Mouse (Mus musculus) hindbrain, embryonic 15.5 days (tissue): Measurements from ENCODE around the gene Mecr. TPM values are rescaled to one million over a fixed set of nuclear protein-coding genes. Genes with fewer than 3 reads are reported as not detected.

ENCODE experiments used
- ATAC-seq: fragments of 200-750 bp; cut with Nextera tagmentation; 2 replicates; pipeline ENCODE4 v1.8.0; 2017; ENCODE audit warnings: low read depth, moderate number of reproducible peaks, moderate TSS enrichment; ENCODE audit not compliant: low FRiP score
- H3K27ac ChIP-seq: fragments of 300-500 bp; sonication (generic); replicated peaks from 2 replicates; pipeline ENCODE4 v1.5.1; 2015; ENCODE audit warnings: mild to moderate bottlenecking, inconsistent platforms
- H3K27me3 ChIP-seq: fragments of 300-500 bp; sonication (generic); 2 replicates; pipeline ENCODE4 v1.6.1; 2015; ENCODE audit warnings: control low read depth, inconsistent platforms
- H3K36me3 ChIP-seq: fragments of 300-500 bp; sonication (generic); 2 replicates; pipeline ENCODE4 v1.6.1; 2015; ENCODE audit warnings: control low read depth, inconsistent platforms
- H3K4me1 ChIP-seq: fragments of 300-500 bp; sonication (generic); replicated peaks from 2 replicates; pipeline ENCODE4 v1.6.1; 2015; ENCODE audit warnings: control low read depth, inconsistent platforms
- H3K4me2 ChIP-seq: fragments of 300-500 bp; sonication (generic); 2 replicates; pipeline ENCODE4 v1.6.1; 2015; ENCODE audit warnings: moderate library complexity, mild to moderate bottlenecking, inconsistent platforms
- H3K4me3 ChIP-seq: fragments of 300-500 bp; sonication (generic); 2 replicates; pipeline ENCODE4 v1.5.1; 2015; ENCODE audit warnings: mild to moderate bottlenecking, inconsistent platforms
- H3K9ac ChIP-seq: fragments of 300-500 bp; sonication (generic); 2 replicates; pipeline ENCODE4 v1.6.1; 2015; ENCODE audit warnings: inconsistent platforms
- H3K9me3 ChIP-seq: fragments of 300-500 bp; sonication (generic); 2 replicates; pipeline ENCODE4 v1.6.1; 2016; ENCODE audit warnings: control low read depth, inconsistent platforms
- WGBS: fragments of 180-500 bp; shearing (Covaris S2); methylation state at CpG from one replicate; pipeline ENCODE4 v1.1.7; 2015; 5-methylcytosine and 5-hydroxymethylcytosine counted together
- polyA plus RNA-seq: library from polyadenylated mRNA; unstranded; fragments of >200 nt; fragmentation: Nextera tagmentation; extraction: Ambion mirVana; gene quantifications from 2 replicates; pipeline ENCODE4 v1.2.1, GENCODE M21; 2015

Gene Mecr
- polyA plus RNA-seq, 1 experiment from 2014 or later = 37.9 TPM

DNA sequence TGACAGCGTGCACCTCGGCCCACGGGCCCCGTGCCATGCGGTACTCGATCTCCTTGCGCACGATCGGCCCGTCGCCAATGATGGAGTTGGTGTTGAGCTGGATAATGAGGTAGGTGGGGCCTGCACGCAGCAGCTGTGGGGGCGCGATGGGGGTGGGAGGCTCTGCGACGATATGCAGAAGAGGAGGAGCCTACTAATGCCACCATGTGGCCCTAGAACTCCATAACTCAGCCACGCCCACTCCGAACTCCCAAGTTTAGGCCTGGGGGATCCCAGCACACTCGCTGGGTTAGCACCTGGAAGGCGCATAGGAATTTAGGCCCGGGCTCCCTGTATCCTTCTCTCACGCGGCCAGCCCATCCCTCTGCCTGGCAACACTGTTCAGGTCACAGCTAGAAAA is 24.3 kb upstream of the Mecr start:
- 58% methylated on average over 23 of the region's 23 CpGs for WGBS

GRCm38 (mm10) chr4:131821161-131821731 is 22.0 kb upstream of the Mecr start:
- 0 out of 2 replicates have a peak, but pooled peaks cover 3% of the 10 kb centered on the region for H3K27me3 ChIP-seq
- no peak for ATAC-seq
- no peak overlapping the region for H3K27ac ChIP-seq
- H3K36me3 ChIP-seq = no peaks in the 10 kb centered on the region
- peaks cover 13% of the 10 kb centered on the region for H3K4me1 ChIP-seq
- H3K9me3 ChIP-seq = no peaks in the 10 kb centered on the region
- no peak overlapping the region for H3K4me3 ChIP-seq
- no peak overlapping the region for H3K9ac ChIP-seq
- WGBS = 19% methylated on average over 16 of the region's 16 CpGs
- peak overlapping the region; percentile 17; the same call in 1 of the 2 replicates for H3K4me2 ChIP-seq

More for the DNA sequence above, 24.3 kb upstream of the Mecr start:
- no peak overlapping the region for H3K4me2 ChIP-seq
- H3K4me1 ChIP-seq = peaks cover 13% of the 10 kb centered on the region
- H3K9me3 ChIP-seq = no peaks in the 10 kb centered on the region
- 0 out of 2 replicates have a peak, but pooled peaks cover 3% of the 10 kb centered on the region for H3K27me3 ChIP-seq
- ATAC-seq = no peak
- no peak overlapping the region for H3K27ac ChIP-seq
- no peak overlapping the region for H3K4me3 ChIP-seq
- no peaks in the 10 kb centered on the region for H3K36me3 ChIP-seq
- no peak overlapping the region for H3K9ac ChIP-seq

- H3K27ac ChIP-seq = no peak overlapping the region
- H3K9me3 ChIP-seq = no peaks in the 10 kb centered on the region
- no peak overlapping the region for H3K4me2 ChIP-seq
- peaks cover 17% of the 10 kb centered on the region for H3K4me1 ChIP-seq
- H3K27me3 ChIP-seq = 0 out of 2 replicates have a peak, but pooled peaks cover 3% of the 10 kb centered on the region
- no peaks in the 10 kb centered on the region for H3K36me3 ChIP-seq
- 93% methylated on average over 3 of the region's 3 CpGs for WGBS
- no peak overlapping the region for H3K4me3 ChIP-seq
- H3K9ac ChIP-seq = no peak overlapping the region
- no peak for ATAC-seq
Observed at GRCm38 (mm10) chr4:131822583-131822982, 20.7 kb upstream of the Mecr start.

DNA sequence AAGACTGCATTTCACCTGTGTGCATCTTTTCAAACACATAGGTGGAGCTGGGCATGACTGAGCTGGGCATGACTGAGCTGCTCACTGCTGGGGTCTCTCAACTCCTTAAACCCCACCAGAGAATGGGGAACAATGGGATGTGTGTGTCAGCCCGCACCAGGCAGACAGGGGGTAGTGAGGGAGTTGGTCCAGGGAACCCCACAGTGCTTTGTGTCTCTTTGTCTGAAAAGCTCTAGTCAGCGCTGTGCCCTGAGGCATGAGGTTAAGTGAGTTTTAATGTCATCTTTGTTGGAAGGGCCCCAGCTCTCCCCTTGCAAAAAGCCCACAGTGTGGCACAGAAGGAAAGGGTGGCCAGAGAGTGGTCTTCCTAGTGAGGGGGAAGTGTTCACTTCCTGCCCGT is 18.3 kb upstream of the Mecr start:
- H3K9me3 ChIP-seq = no peaks in the 10 kb centered on the region
- H3K27ac ChIP-seq = no peak overlapping the region
- no peak overlapping the region for H3K9ac ChIP-seq
- H3K4me3 ChIP-seq = no peak overlapping the region
- peaks cover 17% of the 10 kb centered on the region for H3K4me1 ChIP-seq
- ATAC-seq = no peak
- H3K4me2 ChIP-seq = no peak overlapping the region
- 0 out of 2 replicates have a peak, but pooled peaks cover under 1% of the 10 kb centered on the region for H3K27me3 ChIP-seq
- no peaks in the 10 kb centered on the region for H3K36me3 ChIP-seq
- WGBS = 28% methylated on average over 3 of the region's 3 CpGs

DNA sequence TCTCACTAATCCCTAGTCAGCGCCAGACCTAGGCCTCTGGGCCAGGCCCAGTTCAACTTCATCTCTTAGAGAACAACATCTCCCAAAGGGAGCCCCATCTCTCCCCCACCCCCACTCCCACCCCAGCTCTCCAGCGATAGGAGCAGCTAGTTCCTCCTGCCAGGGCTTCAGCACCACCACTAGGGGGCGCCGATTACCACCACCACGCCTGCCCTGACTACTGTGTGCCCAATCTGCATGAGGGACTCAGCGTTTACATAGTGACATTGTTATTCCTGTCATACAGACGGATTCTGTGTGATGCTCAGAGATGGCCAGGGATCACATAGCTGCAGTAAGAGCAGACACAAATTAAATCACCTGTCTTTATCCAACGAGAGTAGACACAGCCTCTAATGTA is 17.4 kb upstream of the Mecr start:
- H3K4me3 ChIP-seq = no peak overlapping the region

GRCm38 (mm10) chr4:131826905-131827304 is 16.4 kb upstream of the Mecr start:
- no peak for ATAC-seq
- WGBS = 29% methylated on average over 6 of the region's 6 CpGs

More for the DNA sequence above, 17.4 kb upstream of the Mecr start:
- no peak overlapping the region for H3K9ac ChIP-seq
- WGBS = 51% methylated on average over 8 of the region's 8 CpGs
- H3K9me3 ChIP-seq = no peaks in the 10 kb centered on the region
- H3K4me1 ChIP-seq = peaks cover 16% of the 10 kb centered on the region
- no peak overlapping the region for H3K27ac ChIP-seq
- no peak overlapping the region for H3K4me2 ChIP-seq
- H3K27me3 ChIP-seq = no peaks in the 10 kb centered on the region
- no peaks in the 10 kb centered on the region for H3K36me3 ChIP-seq
- ATAC-seq = no peak

GRCm38 (mm10) chr4:131829123-131829522 is 14.1 kb upstream of the Mecr start:
- H3K27ac ChIP-seq = no peak overlapping the region
- no peaks in the 10 kb centered on the region for H3K9me3 ChIP-seq
- no peak overlapping the region for H3K4me2 ChIP-seq
- H3K4me1 ChIP-seq = peaks cover 10% of the 10 kb centered on the region
- no peaks in the 10 kb centered on the region for H3K27me3 ChIP-seq
- ATAC-seq = no peak
- no peak overlapping the region for H3K9ac ChIP-seq
- H3K4me3 ChIP-seq = no peak overlapping the region
- H3K36me3 ChIP-seq = no peaks in the 10 kb centered on the region
- WGBS = 80% methylated on average over 8 of the region's 8 CpGs

More at GRCm38 (mm10) chr4:131826905-131827304, 16.4 kb upstream of the Mecr start:
- H3K4me2 ChIP-seq = no peak overlapping the region
- H3K27me3 ChIP-seq = no peaks in the 10 kb centered on the region
- H3K9me3 ChIP-seq = no peaks in the 10 kb centered on the region
- no peak overlapping the region for H3K9ac ChIP-seq
- H3K36me3 ChIP-seq = no peaks in the 10 kb centered on the region
- H3K27ac ChIP-seq = no peak overlapping the region
- no peak overlapping the region for H3K4me3 ChIP-seq
- peaks cover 5% of the 10 kb centered on the region for H3K4me1 ChIP-seq

- 82% methylated on average over 5 of the region's 5 CpGs for WGBS
Observed at GRCm38 (mm10) chr4:131831546-131832045, 11.7 kb upstream of the Mecr start.

GRCm38 (mm10) chr4:131832759-131833407 is 10.4 kb upstream of the Mecr start:
- no peak overlapping the region for H3K4me2 ChIP-seq
- 81% methylated on average over 3 of the region's 3 CpGs for WGBS
- no peak for ATAC-seq

More at GRCm38 (mm10) chr4:131831546-131832045, 11.7 kb upstream of the Mecr start:
- Histone ChIP-seq H3K36me3 (no peaks in the 10 kb centered on the region), H3K9ac (no peak overlapping the region), H3K9me3 (no peaks in the 10 kb centered on the region), H3K4me3 (no peak overlapping the region), H3K4me1 (peaks cover 17% of the 10 kb centered on the region), H3K27ac (no peak overlapping the region), H3K4me2 (no peak overlapping the region), H3K27me3 (peaks cover 9% of the 10 kb centered on the region; the same call in 1 of the 2 replicates)
- ATAC-seq = no peak

GRCm38 (mm10) chr4:131833971-131834609 is 9.2 kb upstream of the Mecr start:
- no peak overlapping the region for H3K9ac ChIP-seq
- H3K27ac ChIP-seq = no peak overlapping the region
- no peak overlapping the region for H3K4me3 ChIP-seq
- 25% methylated on average over 9 of the region's 9 CpGs for WGBS
- H3K4me1 ChIP-seq = peaks cover 29% of the 10 kb centered on the region
- H3K27me3 ChIP-seq = peaks cover 9% of the 10 kb centered on the region; the same call in 1 of the 2 replicates
- H3K36me3 ChIP-seq = no peaks in the 10 kb centered on the region
- no peak for ATAC-seq
- no peaks in the 10 kb centered on the region for H3K9me3 ChIP-seq
- H3K4me2 ChIP-seq = no peak overlapping the region

More at GRCm38 (mm10) chr4:131832759-131833407, 10.4 kb upstream of the Mecr start:
- Histone ChIP-seq H3K27ac (no peak overlapping the region), H3K9me3 (no peaks in the 10 kb centered on the region), H3K9ac (no peak overlapping the region), H3K27me3 (peaks cover 9% of the 10 kb centered on the region; the same call in 1 of the 2 replicates), H3K4me3 (no peak overlapping the region), H3K36me3 (no peaks in the 10 kb centered on the region), H3K4me1 (peaks cover 25% of the 10 kb centered on the region)

GRCm38 (mm10) chr4:131836351-131836881 is 6.9 kb upstream of the Mecr start:
- H3K9ac ChIP-seq = peak overlapping the region; percentile 68
- ATAC-seq = no peak; the same call in 1 of the 2 replicates
- H3K4me1 ChIP-seq = peaks cover 29% of the 10 kb centered on the region

More at GRCm38 (mm10) chr4:131836351-131836881, 6.9 kb upstream of the Mecr start:
- Histone ChIP-seq H3K27ac (no peak overlapping the region), H3K4me2 (peak overlapping the region; percentile 94), H3K36me3 (no peaks in the 10 kb centered on the region), H3K27me3 (peaks cover 16% of the 10 kb centered on the region), H3K9me3 (no peaks in the 10 kb centered on the region), H3K4me3 (peak overlapping the region; percentile 68)
- WGBS = under 1% methylated on average over 39 of the region's 39 CpGs
